Mouse (Mus musculus): ENCODE data around the gene Olfr1206.

Olfr1206 gene

GRCm38 (mm10) chr2:88862931-88863330, at the start of gene Olfr1206:
Olfr1206 (plus strand) TSS chr2:88863231.
- DNase-seq: no peak

GRCm38 (mm10) chr2:88814196-88814595, 48.8 kb upstream of the Olfr1206 start, which contains the start of gene Olfr1202:
Olfr1202 (plus strand) TSS chr2:88814496.
- no peak for DNase-seq

- DNase-seq: no peak
Observed at GRCm38 (mm10) chr2:88829437-88829836, 33.6 kb upstream of the Olfr1206 start, which contains the start of gene Olfr1205. Olfr1205 (plus strand) TSS chr2:88829737.

- DNase-seq: no peak
Observed at GRCm38 (mm10) chr2:88838477-88838876, 24.6 kb upstream of the Olfr1206 start.

GRCm38 (mm10) chr2:88848992-88849391, 14.0 kb upstream of the Olfr1206 start, which contains the start of gene Olfr1204:
Olfr1204 (plus strand) TSS chr2:88849292.
- no peak for DNase-seq

GRCm38 (mm10) chr2:88902211-88902610, 39.2 kb downstream of the Olfr1206 start, which contains the start of gene Olfr1208:
Olfr1208 (minus strand) TSS chr2:88902311.
- DNase-seq: no peak

- no peak for DNase-seq
Observed at GRCm38 (mm10) chr2:88915057-88915456, 52.0 kb downstream of the Olfr1206 start, which contains the start of gene Olfr1209. Olfr1209 (minus strand) TSS chr2:88915157.
